Mouse (Mus musculus): ENCODE measurements around the gene Gigyf2. TPM values are rescaled to one million over a fixed set of nuclear protein-coding genes. Genes with fewer than 3 reads are reported as not detected.

Gene Gigyf2
- total and polyA plus RNA-seq, 2 experiments from 2014 or later = 51.3 to 56.8 TPM

DNA sequence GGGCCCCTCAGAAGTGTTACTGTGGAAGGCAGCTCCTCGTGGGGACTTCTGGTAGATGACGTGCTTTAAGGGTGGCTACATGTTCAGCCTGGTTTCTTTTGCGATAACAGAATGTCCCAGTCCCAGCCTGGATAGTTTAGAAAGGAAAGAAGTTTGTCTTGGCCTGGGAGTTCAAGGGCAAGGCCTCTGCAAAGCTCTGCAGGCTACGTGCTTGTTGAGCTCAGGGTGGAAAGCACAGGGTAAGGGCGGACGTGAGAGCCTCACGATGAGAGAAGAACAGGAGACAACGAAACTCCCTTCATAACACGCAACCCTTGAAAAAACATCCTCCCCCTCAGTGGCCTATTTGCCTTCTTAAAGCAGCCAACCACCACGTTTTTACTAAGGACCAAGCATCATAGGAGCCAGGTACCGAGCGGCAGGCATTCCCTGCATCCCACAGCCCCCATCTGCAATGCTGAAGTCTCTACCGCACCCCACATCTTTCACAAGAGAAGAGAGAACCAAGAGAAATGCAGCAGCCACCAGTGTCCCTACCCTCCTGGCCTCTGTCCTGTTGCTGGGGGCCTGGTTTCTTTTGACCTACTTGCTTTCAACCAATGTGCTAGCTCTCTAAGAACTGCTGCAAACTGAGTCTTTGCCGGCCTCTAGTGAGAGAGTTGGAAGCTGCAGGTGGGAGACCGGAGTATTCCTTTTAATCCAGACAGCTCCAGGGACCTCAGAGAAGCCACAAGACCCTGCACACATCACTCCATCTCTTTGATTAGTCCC is 34.2 kb upstream of the Gigyf2 start:
- Histone ChIP-seq H3K27ac (peak overlapping the region; percentile 17; the same call in 1 of the 2 replicates), H3K4me2 (ENCODE audit: low read depth, low read length) (no peak overlapping the region), H3K9me3 (ENCODE audit: low read length) (no peaks in the 10 kb centered on the region), H3K36me3 (ENCODE audit: insufficient read depth, low read length) (no peaks in the 10 kb centered on the region), H3K27me3 (ENCODE audit: insufficient read depth, low read length) (no peaks in the 10 kb centered on the region), H3K4me1 (ENCODE audit: insufficient read depth, low read length) (0 out of 2 replicates have a peak, but pooled peaks cover 4% of the 10 kb centered on the region), H3K4me3 (ENCODE audit: low read length) (no peak overlapping the region), H3K9ac (replicated peaks; ENCODE audit: low read length) (no peak overlapping the region)
- peak; percentile 89 for ATAC-seq
- peak; percentile 78 for TF ChIP-seq CTCF (IDR thresholded peaks at IDR 0.05; ENCODE audit: low read depth)
- DNase-seq (ENCODE audit: low spot score) = peak; percentile 82
- 65% methylated on average over 15 of the region's 15 CpGs for WGBS

DNA sequence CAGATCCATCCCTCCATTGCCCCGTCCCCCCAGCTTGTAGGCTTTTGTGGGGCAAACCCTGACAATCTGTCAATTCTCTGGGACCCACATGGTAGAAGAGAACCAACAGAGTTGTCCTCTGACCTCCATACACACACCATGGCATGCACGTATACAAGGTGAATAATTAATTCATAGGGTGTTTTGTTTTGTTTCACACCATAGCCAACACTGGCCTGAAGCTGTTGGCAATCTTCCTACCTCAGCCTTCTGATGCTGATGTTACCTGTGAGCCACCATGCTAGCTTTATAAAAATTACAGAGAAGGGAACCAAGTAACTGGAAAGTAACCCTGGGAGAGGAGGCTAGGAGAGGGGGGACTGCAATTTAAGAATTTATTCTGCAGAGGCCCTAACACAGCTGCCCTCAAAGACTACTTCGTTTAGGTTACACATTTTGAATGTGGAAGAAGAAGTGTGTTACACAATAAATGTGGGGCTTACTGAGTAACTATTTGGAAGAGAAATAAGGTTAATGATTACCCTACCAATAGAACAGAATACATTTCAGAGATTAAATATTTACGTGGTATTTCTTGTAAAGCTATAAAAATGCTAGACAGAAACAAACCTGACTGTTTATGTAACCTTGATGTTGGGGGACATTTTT is 32.6 kb upstream of the Gigyf2 start:
- no peaks in the 10 kb centered on the region for H3K9me3 ChIP-seq (ENCODE audit: low read length)
- H3K36me3 ChIP-seq (ENCODE audit: insufficient read depth, low read length) = no peaks in the 10 kb centered on the region
- H3K27me3 ChIP-seq (ENCODE audit: insufficient read depth, low read length) = no peaks in the 10 kb centered on the region
- H3K27ac ChIP-seq = no peak overlapping the region
- H3K9ac ChIP-seq (replicated peaks; ENCODE audit: low read length) = no peak overlapping the region
- no peak for DNase-seq (ENCODE audit: low spot score)
- H3K4me3 ChIP-seq (ENCODE audit: low read length) = no peak overlapping the region
- TF ChIP-seq CTCF (IDR thresholded peaks at IDR 0.05; ENCODE audit: low read depth) = no peak
- no peak overlapping the region for H3K4me2 ChIP-seq (ENCODE audit: low read depth, low read length)
- 0 out of 2 replicates have a peak, but pooled peaks cover 4% of the 10 kb centered on the region for H3K4me1 ChIP-seq (ENCODE audit: insufficient read depth, low read length)
- ATAC-seq = no peak
- 68% methylated on average over 4 of the region's 4 CpGs for WGBS

DNA sequence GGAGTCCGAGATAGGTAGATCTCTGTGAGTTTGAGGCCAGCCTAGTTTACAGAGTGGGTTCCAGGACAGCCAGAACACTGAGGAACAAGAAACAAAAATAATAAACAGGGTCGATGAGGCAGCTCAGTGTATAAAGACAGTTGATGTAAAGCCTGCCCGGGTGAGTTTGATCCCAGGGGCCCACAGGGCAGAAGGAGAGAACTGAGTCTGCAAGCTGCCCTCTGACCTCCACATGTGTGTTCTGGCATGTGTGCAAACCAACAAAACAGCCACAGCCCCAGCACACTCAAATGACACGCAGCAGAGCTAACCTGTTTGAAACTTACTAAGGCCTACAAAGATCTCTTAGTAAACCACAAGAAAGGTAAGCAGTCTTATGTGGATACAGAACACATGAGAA is 31.8 kb upstream of the Gigyf2 start:
- H3K27ac ChIP-seq = no peak overlapping the region
- 0 out of 2 replicates have a peak, but pooled peaks cover 4% of the 10 kb centered on the region for H3K4me1 ChIP-seq (ENCODE audit: insufficient read depth, low read length)
- no peak overlapping the region for H3K9ac ChIP-seq (replicated peaks; ENCODE audit: low read length)
- no peaks in the 10 kb centered on the region for H3K36me3 ChIP-seq (ENCODE audit: insufficient read depth, low read length)
- no peak for DNase-seq (ENCODE audit: low spot score)
- no peak for ATAC-seq
- 63% methylated on average over 4 of the region's 4 CpGs for WGBS
- no peak overlapping the region for H3K4me3 ChIP-seq (ENCODE audit: low read length)
- H3K27me3 ChIP-seq (ENCODE audit: insufficient read depth, low read length) = no peaks in the 10 kb centered on the region
- H3K4me2 ChIP-seq (ENCODE audit: low read depth, low read length) = no peak overlapping the region
- H3K9me3 ChIP-seq (ENCODE audit: low read length) = no peaks in the 10 kb centered on the region
- TF ChIP-seq CTCF (IDR thresholded peaks at IDR 0.05; ENCODE audit: low read depth) = no peak

DNA sequence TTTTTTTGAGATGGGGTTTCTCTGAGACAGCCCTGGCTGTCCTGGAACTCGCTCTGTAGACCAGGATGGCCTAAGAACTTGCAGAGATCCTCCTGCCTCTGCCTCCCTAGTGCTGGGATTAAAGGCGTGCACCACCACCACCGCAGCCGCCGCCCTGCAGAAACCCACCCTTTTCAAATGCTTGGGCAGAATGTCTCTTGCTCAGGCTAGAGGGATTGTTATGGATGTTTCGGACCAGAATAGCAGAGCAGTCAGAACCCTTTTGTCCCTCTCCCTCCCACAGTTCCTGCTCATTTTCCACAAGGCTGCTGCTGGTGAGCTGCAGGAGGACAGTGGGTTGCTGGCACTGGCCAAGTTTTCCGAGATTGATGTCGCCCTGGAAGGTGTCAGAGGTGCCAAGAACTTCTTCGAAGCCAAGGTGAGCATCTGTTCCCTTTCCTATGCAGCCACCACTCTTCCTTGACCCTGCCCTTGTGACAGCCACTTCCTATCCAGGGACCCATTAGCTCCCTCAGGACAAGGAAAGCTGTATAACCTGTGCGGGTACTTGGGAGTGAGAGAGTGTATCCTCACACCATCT is 29.4 kb upstream of the Gigyf2 start:
- no peak for ATAC-seq
- no peak overlapping the region for H3K4me2 ChIP-seq (ENCODE audit: low read depth, low read length)
- no peak overlapping the region for H3K9ac ChIP-seq (replicated peaks; ENCODE audit: low read length)
- 0 out of 2 replicates have a peak, but pooled peaks cover 3% of the 10 kb centered on the region for H3K4me1 ChIP-seq (ENCODE audit: insufficient read depth, low read length)
- DNase-seq (ENCODE audit: low spot score) = no peak
- 81% methylated on average over 10 of the region's 10 CpGs for whole genome bisulfite sequencing
- no peak for TF ChIP-seq CTCF (IDR thresholded peaks at IDR 0.05; ENCODE audit: low read depth)
- H3K27me3 ChIP-seq (ENCODE audit: insufficient read depth, low read length) = no peaks in the 10 kb centered on the region
- no peaks in the 10 kb centered on the region for H3K36me3 ChIP-seq (ENCODE audit: insufficient read depth, low read length)
- H3K9me3 ChIP-seq (ENCODE audit: low read length) = no peaks in the 10 kb centered on the region
- H3K27ac ChIP-seq = no peak overlapping the region
- H3K4me3 ChIP-seq (ENCODE audit: low read length) = no peak overlapping the region

DNA sequence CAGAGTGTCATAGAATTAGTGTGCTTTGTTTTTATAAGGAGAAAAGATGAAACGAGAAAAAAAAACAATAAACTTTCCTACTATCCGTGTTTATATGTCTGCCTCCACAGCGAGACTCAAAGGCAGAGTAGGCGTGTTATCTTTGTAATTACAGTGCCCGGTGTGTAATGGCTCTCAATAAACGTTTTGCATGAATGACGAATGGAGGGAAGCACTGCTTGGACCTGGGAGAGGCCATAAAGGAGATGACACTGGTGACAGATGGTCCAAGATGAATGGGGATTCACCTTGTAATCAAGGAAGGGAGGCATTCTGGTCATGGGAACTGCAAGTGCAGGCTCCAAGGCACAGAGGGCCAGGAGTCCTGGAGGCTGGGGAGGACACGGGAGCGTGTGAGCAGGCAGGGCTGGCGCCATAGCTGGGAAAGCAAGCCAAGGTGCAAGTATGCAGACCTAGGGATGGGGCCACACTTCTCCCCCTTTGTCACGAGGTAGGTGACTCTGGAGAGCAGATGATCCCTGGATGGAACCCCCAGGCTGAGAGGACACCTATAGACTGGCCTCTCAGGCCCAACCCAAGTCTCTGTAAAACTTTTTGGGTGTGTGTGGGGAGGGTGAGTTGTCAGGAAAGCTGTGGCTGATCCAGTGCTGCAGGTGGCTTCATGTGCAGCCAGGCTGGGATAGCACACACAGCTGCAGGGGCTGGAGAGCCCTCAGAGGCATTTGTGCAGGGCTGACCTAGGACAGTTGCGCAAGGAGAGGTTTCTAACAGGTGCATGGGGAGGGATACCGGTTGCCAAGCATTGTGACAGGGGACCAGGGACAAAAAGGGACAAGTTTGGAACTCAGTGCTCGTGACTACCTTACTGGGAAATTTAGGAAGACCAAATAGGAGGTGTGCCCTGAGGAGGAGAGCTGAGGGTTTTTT is 26.2 kb upstream of the Gigyf2 start:
- Histone ChIP-seq H3K4me3 (ENCODE audit: low read length) (no peak overlapping the region), H3K27me3 (ENCODE audit: insufficient read depth, low read length) (no peaks in the 10 kb centered on the region), H3K9ac (replicated peaks; ENCODE audit: low read length) (no peak overlapping the region), H3K9me3 (ENCODE audit: low read length) (no peaks in the 10 kb centered on the region), H3K27ac (no peak overlapping the region), H3K4me1 (ENCODE audit: insufficient read depth, low read length) (no peaks in the 10 kb centered on the region), H3K36me3 (ENCODE audit: insufficient read depth, low read length) (no peaks in the 10 kb centered on the region), H3K4me2 (ENCODE audit: low read depth, low read length) (no peak overlapping the region)
- 71% methylated on average over 14 of the region's 14 CpGs for WGBS
- ATAC-seq = no peak
- TF ChIP-seq CTCF (IDR thresholded peaks at IDR 0.05; ENCODE audit: low read depth) = no peak
- DNase-seq (ENCODE audit: low spot score) = no peak

DNA sequence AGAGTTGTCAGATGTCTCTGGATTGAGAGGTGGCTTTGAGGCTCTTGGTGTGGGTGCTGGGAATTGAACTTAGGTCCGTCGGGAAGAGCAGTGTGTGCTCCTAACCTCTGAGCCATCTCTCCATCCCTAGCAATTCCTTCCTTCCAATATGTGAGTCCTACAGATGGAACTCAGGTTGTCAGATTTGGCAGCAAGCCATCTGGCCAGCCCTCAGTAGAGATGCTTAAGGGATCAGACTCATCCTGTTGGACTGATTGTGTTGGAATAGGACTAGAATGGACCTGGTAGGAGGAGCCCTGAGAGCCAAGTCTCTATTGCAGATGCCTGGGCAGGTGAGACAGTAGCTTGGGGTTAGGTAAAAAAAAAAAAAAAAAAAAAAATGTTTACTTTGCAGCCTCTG is 24.8 kb upstream of the Gigyf2 start:
- H3K36me3 ChIP-seq (ENCODE audit: insufficient read depth, low read length) = no peaks in the 10 kb centered on the region
- ATAC-seq = no peak
- H3K4me1 ChIP-seq (ENCODE audit: insufficient read depth, low read length) = no peaks in the 10 kb centered on the region
- no peak overlapping the region for H3K9ac ChIP-seq (replicated peaks; ENCODE audit: low read length)
- H3K4me2 ChIP-seq (ENCODE audit: low read depth, low read length) = no peak overlapping the region
- H3K27me3 ChIP-seq (ENCODE audit: insufficient read depth, low read length) = no peaks in the 10 kb centered on the region
- WGBS = 76% methylated on average over 2 of the region's 2 CpGs
- H3K9me3 ChIP-seq (ENCODE audit: low read length) = no peaks in the 10 kb centered on the region
- DNase-seq (ENCODE audit: low spot score) = peak; percentile 51
- no peak overlapping the region for H3K27ac ChIP-seq
- H3K4me3 ChIP-seq (ENCODE audit: low read length) = no peak overlapping the region
- no peak for TF ChIP-seq CTCF (IDR thresholded peaks at IDR 0.05; ENCODE audit: low read depth)

Measured in hindbrain, postnatal 0 days (tissue).